Mouse (Mus musculus) liver, embryonic 12.5 days (tissue): ENCODE data around the gene Rab8a. TPM values are rescaled to one million over a fixed set of nuclear protein-coding genes. Genes with fewer than 3 reads are reported as not detected.

ENCODE experiments used
- ATAC-seq: fragments of 200-750 bp; cut with Nextera tagmentation; 2 replicates; pipeline ENCODE4 v1.8.0; 2017; ENCODE audit warnings: moderate number of reproducible peaks, mild to moderate bottlenecking, moderate library complexity
- H3K27ac ChIP-seq: fragments of 300-500 bp; sonication (generic); 2 replicates; pipeline ENCODE4 v1.5.1; 2016; ENCODE audit warnings: mild to moderate bottlenecking
- H3K27me3 ChIP-seq: fragments of 300-500 bp; sonication (generic); replicated peaks from 2 replicates; pipeline ENCODE4 v1.6.1; 2016; ENCODE audit warnings: mild to moderate bottlenecking, moderate library complexity
- H3K36me3 ChIP-seq: fragments of 300-500 bp; sonication (generic); 2 replicates; pipeline ENCODE4 v1.6.1; 2016; ENCODE audit warnings: mild to moderate bottlenecking, moderate library complexity
- H3K4me1 ChIP-seq: fragments of 300-500 bp; sonication (generic); 2 replicates; pipeline ENCODE4 v1.6.1; 2016
- H3K4me2 ChIP-seq: fragments of 300-500 bp; sonication (generic); 2 replicates; pipeline ENCODE4 v1.6.1; 2016; ENCODE audit warnings: mild to moderate bottlenecking, moderate library complexity
- H3K4me3 ChIP-seq: fragments of 300-500 bp; sonication (generic); 2 replicates; pipeline ENCODE4 v1.5.1; 2016; ENCODE audit warnings: mild to moderate bottlenecking, moderate library complexity
- H3K9ac ChIP-seq: fragments of 300-500 bp; sonication (generic); 2 replicates; pipeline ENCODE4 v1.6.1; 2016; ENCODE audit warnings: mild to moderate bottlenecking, moderate library complexity
- H3K9me3 ChIP-seq: fragments of 300-500 bp; sonication (generic); replicated peaks from 2 replicates; pipeline ENCODE4 v1.6.1; 2016; ENCODE audit warnings: mild to moderate bottlenecking, moderate library complexity
- WGBS: fragments of 180-500 bp; shearing (Covaris S2); methylation state at CpG from one replicate; pipeline ENCODE4 v1.1.7; 2016; ENCODE audit not compliant: insufficient replicate concordance; 5-methylcytosine and 5-hydroxymethylcytosine counted together
- polyA plus RNA-seq: library from polyadenylated mRNA; unstranded; fragments of >200 nt; fragmentation: Nextera tagmentation; extraction: Ambion mirVana; gene quantifications from 2 replicates; pipeline ENCODE4 v1.2.1, GENCODE M21; 2016

Rab8a gene
- polyA plus RNA-seq, 1 experiment from 2014 or later: 82.3 TPM

- H3K4me1 ChIP-seq: peaks cover 53% of the 10 kb centered on the region
- 3% methylated on average over 44 of the region's 49 CpGs for WGBS
- peak; percentile 56 for ATAC-seq
Observed at GRCm38 (mm10) chr8:72134756-72135445, 26.1 kb upstream of the Rab8a start, which contains the start of gene Tpm4. Tpm4 (plus strand) TSS chr8:72134975.

GRCm38 (mm10) chr8:72135446-72136301 lies 25.3 kb upstream of the Rab8a start:
- Histone ChIP-seq H3K36me3 (peaks cover 27% of the 10 kb centered on the region), H3K9me3 (no peaks in the 10 kb centered on the region), H3K9ac (peak overlapping the region; percentile 72), H3K4me1 (peaks cover 53% of the 10 kb centered on the region), H3K27me3 (peaks cover 42% of the 10 kb centered on the region), H3K27ac (peak overlapping the region; percentile 84), H3K4me2 (peak overlapping the region; percentile 89), H3K4me3 (peak overlapping the region; percentile 67)
- ATAC-seq: peak; percentile 35
- under 1% methylated on average over 59 of the region's 62 CpGs for WGBS

More at GRCm38 (mm10) chr8:72134756-72135445, 26.1 kb upstream of the Rab8a start, which contains the start of gene Tpm4:
- H3K27me3 ChIP-seq: peaks cover 42% of the 10 kb centered on the region
- H3K9me3 ChIP-seq: no peaks in the 10 kb centered on the region
- peak within 1 kb of the TSS; percentile 84 for H3K27ac ChIP-seq
- H3K9ac ChIP-seq: peak within 1 kb of the TSS; percentile 72
- H3K4me3 ChIP-seq: peak within 1 kb of the TSS; percentile 67
- H3K4me2 ChIP-seq: peak within 1 kb of the TSS; percentile 89
- peaks cover 19% of the 10 kb centered on the region for H3K36me3 ChIP-seq

GRCm38 (mm10) chr8:72136302-72136978 lies 24.6 kb upstream of the Rab8a start:
- peaks cover 46% of the 10 kb centered on the region for H3K4me1 ChIP-seq
- peaks cover 42% of the 10 kb centered on the region for H3K27me3 ChIP-seq
- peak overlapping the region; percentile 67 for H3K4me3 ChIP-seq
- WGBS: 3% methylated on average over 18 of the region's 18 CpGs
- no peaks in the 10 kb centered on the region for H3K9me3 ChIP-seq
- H3K36me3 ChIP-seq: peaks cover 35% of the 10 kb centered on the region
- H3K27ac ChIP-seq: peak overlapping the region; percentile 84
- H3K9ac ChIP-seq: peak overlapping the region; percentile 72
- no peak for ATAC-seq
- peak overlapping the region; percentile 89 for H3K4me2 ChIP-seq

- Histone ChIP-seq H3K4me1 (peaks cover 40% of the 10 kb centered on the region), H3K4me3 (no peak overlapping the region), H3K27me3 (peaks cover 42% of the 10 kb centered on the region), H3K27ac (no peak overlapping the region), H3K36me3 (peaks cover 45% of the 10 kb centered on the region), H3K9ac (no peak overlapping the region), H3K9me3 (no peaks in the 10 kb centered on the region), H3K4me2 (peak overlapping the region; percentile 89)
- no peak for ATAC-seq
- WGBS: 68% methylated on average over 2 of the region's 2 CpGs
Observed at GRCm38 (mm10) chr8:72137431-72137830, 23.6 kb upstream of the Rab8a start.

GRCm38 (mm10) chr8:72138456-72138855 lies 22.5 kb upstream of the Rab8a start:
- Histone ChIP-seq H3K4me1 (peaks cover 36% of the 10 kb centered on the region), H3K4me3 (no peak overlapping the region), H3K27me3 (peaks cover 37% of the 10 kb centered on the region), H3K36me3 (peaks cover 55% of the 10 kb centered on the region), H3K27ac (no peak overlapping the region), H3K4me2 (no peak overlapping the region), H3K9ac (no peak overlapping the region), H3K9me3 (no peaks in the 10 kb centered on the region)
- ATAC-seq: no peak
- WGBS: 72% methylated on average over 5 of the region's 5 CpGs

GRCm38 (mm10) chr8:72143256-72143824 lies 17.7 kb upstream of the Rab8a start:
- 38% methylated on average over 13 of the region's 13 CpGs for WGBS
- Histone ChIP-seq H3K27ac (no peak overlapping the region), H3K9ac (no peak overlapping the region), H3K4me2 (no peak overlapping the region), H3K4me3 (no peak overlapping the region), H3K36me3 (peaks cover 91% of the 10 kb centered on the region), H3K27me3 (no peaks in the 10 kb centered on the region; the same call in 1 of the 2 replicates), H3K9me3 (no peaks in the 10 kb centered on the region), H3K4me1 (peaks cover 19% of the 10 kb centered on the region; the same call in 1 of the 2 replicates)
- no peak for ATAC-seq

GRCm38 (mm10) chr8:72144345-72144975 lies 16.5 kb upstream of the Rab8a start:
- no peak overlapping the region for H3K27ac ChIP-seq
- no peak overlapping the region for H3K4me2 ChIP-seq
- no peaks in the 10 kb centered on the region for H3K9me3 ChIP-seq
- no peak overlapping the region for H3K9ac ChIP-seq
- peaks cover 88% of the 10 kb centered on the region for H3K36me3 ChIP-seq
- no peak for ATAC-seq
- 52% methylated on average over 5 of the region's 5 CpGs for WGBS
- no peak overlapping the region for H3K4me3 ChIP-seq
- no peaks in the 10 kb centered on the region for H3K27me3 ChIP-seq
- H3K4me1 ChIP-seq: peaks cover 16% of the 10 kb centered on the region; the same call in 1 of the 2 replicates

GRCm38 (mm10) chr8:72145511-72145910 lies 15.5 kb upstream of the Rab8a start:
- 70% methylated on average over 3 of the region's 3 CpGs for WGBS
- no peak overlapping the region for H3K4me2 ChIP-seq
- no peak for ATAC-seq

GRCm38 (mm10) chr8:72146056-72146455 lies 14.9 kb upstream of the Rab8a start:
- Histone ChIP-seq H3K9ac (no peak overlapping the region), H3K36me3 (peaks cover 87% of the 10 kb centered on the region)

More at GRCm38 (mm10) chr8:72145511-72145910, 15.5 kb upstream of the Rab8a start:
- Histone ChIP-seq H3K9ac (no peak overlapping the region), H3K27me3 (no peaks in the 10 kb centered on the region), H3K4me3 (no peak overlapping the region), H3K27ac (no peak overlapping the region), H3K36me3 (peaks cover 88% of the 10 kb centered on the region), H3K4me1 (peaks cover 16% of the 10 kb centered on the region; the same call in 1 of the 2 replicates), H3K9me3 (no peaks in the 10 kb centered on the region)

GRCm38 (mm10) chr8:72146556-72146955 lies 14.4 kb upstream of the Rab8a start:
- no peak overlapping the region for H3K9ac ChIP-seq
- H3K36me3 ChIP-seq: peaks cover 87% of the 10 kb centered on the region
- H3K4me3 ChIP-seq: no peak overlapping the region
- no peaks in the 10 kb centered on the region for H3K27me3 ChIP-seq
- H3K4me1 ChIP-seq: peaks cover 16% of the 10 kb centered on the region
- no peaks in the 10 kb centered on the region for H3K9me3 ChIP-seq
- H3K4me2 ChIP-seq: no peak overlapping the region
- 80% methylated on average over 3 of the region's 3 CpGs for WGBS
- no peak overlapping the region for H3K27ac ChIP-seq
- ATAC-seq: no peak

More at GRCm38 (mm10) chr8:72146056-72146455, 14.9 kb upstream of the Rab8a start:
- no peak overlapping the region for H3K4me3 ChIP-seq
- H3K4me1 ChIP-seq: peaks cover 16% of the 10 kb centered on the region; the same call in 1 of the 2 replicates
- H3K9me3 ChIP-seq: no peaks in the 10 kb centered on the region
- H3K27me3 ChIP-seq: no peaks in the 10 kb centered on the region
- H3K27ac ChIP-seq: no peak overlapping the region
- ATAC-seq: 0 out of 2 replicates have a peak, but pooled peaks have one; percentile 24
- H3K4me2 ChIP-seq: no peak overlapping the region
- WGBS: 90% methylated on average over 1 of the region's 1 CpGs

- peaks cover 87% of the 10 kb centered on the region for H3K36me3 ChIP-seq
- ATAC-seq: no peak
- 47% methylated on average over 2 of the region's 2 CpGs for WGBS
- H3K27ac ChIP-seq: no peak overlapping the region
- H3K27me3 ChIP-seq: no peaks in the 10 kb centered on the region
- no peak overlapping the region for H3K9ac ChIP-seq
- no peaks in the 10 kb centered on the region for H3K9me3 ChIP-seq
- no peak overlapping the region for H3K4me2 ChIP-seq
- peaks cover 18% of the 10 kb centered on the region for H3K4me1 ChIP-seq
- H3K4me3 ChIP-seq: no peak overlapping the region
Observed at GRCm38 (mm10) chr8:72147266-72147665, 13.7 kb upstream of the Rab8a start.
